Mouse (Mus musculus) midbrain, embryonic 14.5 days (tissue): ENCODE data around the gene Stx1a. TPM values are rescaled to one million over a fixed set of nuclear protein-coding genes. Genes with fewer than 3 reads are reported as not detected.

ENCODE experiments used
- ATAC-seq: fragments of 200-750 bp; cut with Nextera tagmentation; 2 replicates; pipeline ENCODE4 v1.8.0; 2017; ENCODE audit warnings: moderate number of reproducible peaks, moderate library complexity; ENCODE audit not compliant: low FRiP score, low TSS enrichment
- DNase-seq: peaks from one replicate; pipeline ENCODE4 v3.0.0-alpha.2; 2015
- H3K27ac ChIP-seq: fragments of 300-500 bp; sonication (generic); replicated peaks from 2 replicates; pipeline ENCODE4 v1.5.1; 2014; ENCODE audit warnings: mild to moderate bottlenecking, low read depth, low read length, moderate library complexity
- H3K27me3 ChIP-seq: fragments of 300-500 bp; sonication (generic); 2 replicates; pipeline ENCODE4 v1.6.1; 2014; ENCODE audit warnings: low read length, control low read depth, mixed read lengths; ENCODE audit not compliant: control insufficient read depth, insufficient read depth
- H3K36me3 ChIP-seq: fragments of 300-500 bp; sonication (generic); 2 replicates; pipeline ENCODE4 v1.6.1; 2014; ENCODE audit warnings: low read length, control low read depth; ENCODE audit not compliant: control insufficient read depth, insufficient read depth
- H3K4me1 ChIP-seq: fragments of 300-500 bp; sonication (generic); 2 replicates; pipeline ENCODE4 v1.6.1; 2014; ENCODE audit warnings: mild to moderate bottlenecking, antibody characterized with exemption, low read length, control low read depth; ENCODE audit not compliant: control insufficient read depth, insufficient read depth
- H3K4me2 ChIP-seq: fragments of 300-500 bp; sonication (generic); 2 replicates; pipeline ENCODE4 v1.6.1; 2014; ENCODE audit warnings: mild to moderate bottlenecking, low read length, moderate library complexity
- H3K4me3 ChIP-seq: fragments of 300-500 bp; sonication (generic); replicated peaks from 2 replicates; pipeline ENCODE4 v1.5.1; 2014; ENCODE audit warnings: low read depth, low read length
- H3K9ac ChIP-seq: fragments of 300-500 bp; sonication (generic); replicated peaks from 2 replicates; pipeline ENCODE4 v1.6.1; 2014; ENCODE audit warnings: mild to moderate bottlenecking, low read length, moderate library complexity
- H3K9me3 ChIP-seq: fragments of 300-500 bp; sonication (generic); 2 replicates; pipeline ENCODE4 v1.6.1; 2016; ENCODE audit warnings: low read length, control low read depth, mixed read lengths; ENCODE audit not compliant: control insufficient read depth
- WGBS: fragments of 180-500 bp; shearing (Covaris S2); extraction: QIAGEN DNeasy Blood & Tissue Kit; methylation state at CpG from one replicate; pipeline ENCODE4 v1.1.7; 2014; 5-methylcytosine and 5-hydroxymethylcytosine counted together
- polyA plus RNA-seq: library from polyadenylated mRNA; unstranded; fragments of >200 nt; fragmentation: Nextera tagmentation; extraction: Ambion mirVana; gene quantifications from 2 replicates; pipeline ENCODE4 v1.2.1, GENCODE M21; 2014

Stx1a gene
- polyA plus RNA-seq, 1 experiment from 2014 or later, result 106 TPM

GRCm38 (mm10) chr5:135029007-135029854 lies 5.9 kb downstream of the Stx1a start:
- H3K9me3 ChIP-seq, result no peaks in the 10 kb centered on the region
- ATAC-seq, result no peak
- H3K9ac ChIP-seq, result no peak overlapping the region
- H3K4me3 ChIP-seq, result no peak overlapping the region
- no peak for DNase-seq
- 59% methylated on average over 18 of the region's 18 CpGs for WGBS
- H3K27ac ChIP-seq, result no peak overlapping the region
- H3K36me3 ChIP-seq, result no peaks in the 10 kb centered on the region
- no peak overlapping the region for H3K4me2 ChIP-seq
- H3K27me3 ChIP-seq, result no peaks in the 10 kb centered on the region
- peaks cover 8% of the 10 kb centered on the region for H3K4me1 ChIP-seq

- ATAC-seq (no peak), DNase-seq (no peak)
- H3K4me3 ChIP-seq, result no peak overlapping the region
- H3K27ac ChIP-seq, result no peak overlapping the region
- H3K9ac ChIP-seq, result no peak overlapping the region
- peaks cover 7% of the 10 kb centered on the region; the same call in 1 of the 2 replicates for H3K36me3 ChIP-seq
- H3K4me1 ChIP-seq, result no peaks in the 10 kb centered on the region
- H3K4me2 ChIP-seq, result no peak overlapping the region
- 0 out of 2 replicates have a peak, but pooled peaks cover 2% of the 10 kb centered on the region for H3K9me3 ChIP-seq
- WGBS, result 96% methylated on average over 5 of the region's 5 CpGs
- H3K27me3 ChIP-seq, result no peaks in the 10 kb centered on the region
These were observed 9.3 kb downstream of the Stx1a start for GRCm38 (mm10) chr5:135032581-135032980.

GRCm38 (mm10) chr5:135034593-135034992 lies 11.3 kb downstream of the Stx1a start:
- no peaks in the 10 kb centered on the region for H3K4me1 ChIP-seq
- ATAC-seq, result no peak
- H3K9ac ChIP-seq, result no peak overlapping the region
- no peaks in the 10 kb centered on the region for H3K27me3 ChIP-seq
- H3K4me2 ChIP-seq, result no peak overlapping the region
- 0 out of 2 replicates have a peak, but pooled peaks cover 2% of the 10 kb centered on the region for H3K9me3 ChIP-seq
- H3K4me3 ChIP-seq, result no peak overlapping the region
- no peak for DNase-seq
- H3K36me3 ChIP-seq, result peaks cover 11% of the 10 kb centered on the region; the same call in 1 of the 2 replicates
- 97% methylated on average over 2 of the region's 2 CpGs for WGBS
- H3K27ac ChIP-seq, result no peak overlapping the region

- ATAC-seq (no peak), DNase-seq (no peak)
- 62% methylated on average over 18 of the region's 18 CpGs for WGBS
- Histone ChIP-seq H3K27me3 (no peaks in the 10 kb centered on the region), H3K4me2 (no peak overlapping the region), H3K9me3 (0 out of 2 replicates have a peak, but pooled peaks cover 2% of the 10 kb centered on the region), H3K27ac (no peak overlapping the region), H3K4me1 (no peaks in the 10 kb centered on the region), H3K9ac (no peak overlapping the region), H3K36me3 (peaks cover 11% of the 10 kb centered on the region; the same call in 1 of the 2 replicates), H3K4me3 (no peak overlapping the region)
These were observed 12.5 kb downstream of the Stx1a start for GRCm38 (mm10) chr5:135035608-135036359.

- Histone ChIP-seq H3K4me1 (no peaks in the 10 kb centered on the region), H3K36me3 (peaks cover 13% of the 10 kb centered on the region; the same call in 1 of the 2 replicates), H3K27me3 (no peaks in the 10 kb centered on the region), H3K27ac (no peak overlapping the region), H3K4me2 (no peak overlapping the region), H3K9ac (no peak overlapping the region), H3K4me3 (no peak overlapping the region), H3K9me3 (0 out of 2 replicates have a peak, but pooled peaks cover 2% of the 10 kb centered on the region)
- ATAC-seq, result no peak
- DNase-seq, result no peak
- WGBS, result 90% methylated on average over 3 of the region's 3 CpGs
These were observed 14.7 kb downstream of the Stx1a start for GRCm38 (mm10) chr5:135037946-135038345.

GRCm38 (mm10) chr5:135039541-135039940 lies 16.3 kb downstream of the Stx1a start:
- 85% methylated on average over 9 of the region's 9 CpGs for WGBS
- ATAC-seq, result no peak
- H3K9me3 ChIP-seq, result 0 out of 2 replicates have a peak, but pooled peaks cover 2% of the 10 kb centered on the region

GRCm38 (mm10) chr5:135040059-135040458 lies 16.8 kb downstream of the Stx1a start:
- ATAC-seq (no peak), DNase-seq (no peak)
- Histone ChIP-seq H3K9me3 (no peaks in the 10 kb centered on the region), H3K36me3 (peaks cover 13% of the 10 kb centered on the region; the same call in 1 of the 2 replicates), H3K27ac (no peak overlapping the region), H3K27me3 (no peaks in the 10 kb centered on the region), H3K9ac (no peak overlapping the region), H3K4me3 (no peak overlapping the region), H3K4me2 (no peak overlapping the region), H3K4me1 (no peaks in the 10 kb centered on the region)
- 49% methylated on average over 6 of the region's 6 CpGs for WGBS

More at GRCm38 (mm10) chr5:135039541-135039940, 16.3 kb downstream of the Stx1a start:
- no peaks in the 10 kb centered on the region for H3K27me3 ChIP-seq
- H3K36me3 ChIP-seq, result peaks cover 13% of the 10 kb centered on the region; the same call in 1 of the 2 replicates
- H3K9ac ChIP-seq, result no peak overlapping the region
- H3K4me1 ChIP-seq, result no peaks in the 10 kb centered on the region
- no peak for DNase-seq
- H3K27ac ChIP-seq, result no peak overlapping the region
- no peak overlapping the region for H3K4me2 ChIP-seq
- no peak overlapping the region for H3K4me3 ChIP-seq

GRCm38 (mm10) chr5:135040777-135041176 lies 17.5 kb downstream of the Stx1a start:
- Histone ChIP-seq H3K27me3 (no peaks in the 10 kb centered on the region), H3K9me3 (no peaks in the 10 kb centered on the region), H3K4me2 (no peak overlapping the region), H3K9ac (no peak overlapping the region), H3K27ac (no peak overlapping the region), H3K4me1 (no peaks in the 10 kb centered on the region), H3K4me3 (no peak overlapping the region), H3K36me3 (peaks cover 17% of the 10 kb centered on the region)
- WGBS, result 89% methylated on average over 11 of the region's 11 CpGs
- ATAC-seq (no peak), DNase-seq (no peak)
